Mouse (Mus musculus): ENCODE data around the gene Plod3.

GRCm38 (mm10) chr5:136939284-136939683, 47.5 kb upstream of the Plod3 start:
- TF ChIP-seq CTCF (IDR thresholded peaks at IDR 0.05; ENCODE audit: low read depth) (no peak), EP300 (IDR thresholded peaks at IDR 0.05; ENCODE audit: low read depth) (no peak)

All from heart, postnatal 0 days (tissue).